Mouse (Mus musculus) forebrain, embryonic 12.5 days (tissue): ENCODE results near the gene Atcay. TPM values are rescaled to one million over a fixed set of nuclear protein-coding genes. Genes with fewer than 3 reads are reported as not detected.

ENCODE experiments used
- ATAC-seq: fragments of 200-750 bp; cut with Nextera tagmentation; 2 replicates; pipeline ENCODE4 v1.8.0; 2017; ENCODE audit warnings: moderate TSS enrichment; ENCODE audit not compliant: low FRiP score
- H3K27ac ChIP-seq: fragments of 300-500 bp; sonication (generic); 2 replicates; pipeline ENCODE4 v1.5.1; 2016; ENCODE audit warnings: mild to moderate bottlenecking
- H3K27me3 ChIP-seq: fragments of 300-500 bp; sonication (generic); 2 replicates; pipeline ENCODE4 v1.6.1; 2016; ENCODE audit warnings: mild to moderate bottlenecking
- H3K36me3 ChIP-seq: fragments of 300-500 bp; sonication (generic); replicated peaks from 2 replicates; pipeline ENCODE4 v1.6.1; 2016; ENCODE audit warnings: mild to moderate bottlenecking
- H3K4me1 ChIP-seq: fragments of 300-500 bp; sonication (generic); 2 replicates; pipeline ENCODE4 v1.6.1; 2016
- H3K4me2 ChIP-seq: fragments of 300-500 bp; sonication (generic); 2 replicates; pipeline ENCODE4 v1.6.1; 2016; ENCODE audit warnings: mild to moderate bottlenecking, moderate library complexity
- H3K4me3 ChIP-seq: fragments of 300-500 bp; sonication (generic); replicated peaks from 2 replicates; pipeline ENCODE4 v1.5.1; 2016; ENCODE audit warnings: mild to moderate bottlenecking
- H3K9ac ChIP-seq: fragments of 300-500 bp; sonication (generic); 2 replicates; pipeline ENCODE4 v1.6.1; 2016; ENCODE audit warnings: mild to moderate bottlenecking
- H3K9me3 ChIP-seq: fragments of 300-500 bp; sonication (generic); 2 replicates; pipeline ENCODE4 v1.6.1; 2016
- WGBS: fragments of 180-500 bp; shearing (Covaris S2); methylation state at CpG from one replicate; pipeline ENCODE4 v1.1.7; 2016; 5-methylcytosine and 5-hydroxymethylcytosine counted together
- polyA plus RNA-seq: library from polyadenylated mRNA; unstranded; fragments of >200 nt; fragmentation: Nextera tagmentation; extraction: Ambion mirVana; gene quantifications from 2 replicates; pipeline ENCODE4 v1.2.1, GENCODE M21; 2016

Atcay gene
- polyA plus RNA-seq, 1 experiment from 2014 or later = 31.8 TPM

- Histone ChIP-seq H3K4me3 (no peak overlapping the region), H3K4me1 (no peaks in the 10 kb centered on the region), H3K9me3 (peaks cover 14% of the 10 kb centered on the region), H3K4me2 (no peak overlapping the region), H3K27ac (no peak overlapping the region), H3K36me3 (peaks cover 76% of the 10 kb centered on the region), H3K9ac (no peak overlapping the region), H3K27me3 (0 out of 2 replicates have a peak, but pooled peaks cover 5% of the 10 kb centered on the region)
- WGBS = 95% methylated on average over 5 of the region's 5 CpGs
- no peak for ATAC-seq
These were observed 20.5 kb downstream of the Atcay start for GRCm38 (mm10) chr10:81210154-81210553.

DNA sequence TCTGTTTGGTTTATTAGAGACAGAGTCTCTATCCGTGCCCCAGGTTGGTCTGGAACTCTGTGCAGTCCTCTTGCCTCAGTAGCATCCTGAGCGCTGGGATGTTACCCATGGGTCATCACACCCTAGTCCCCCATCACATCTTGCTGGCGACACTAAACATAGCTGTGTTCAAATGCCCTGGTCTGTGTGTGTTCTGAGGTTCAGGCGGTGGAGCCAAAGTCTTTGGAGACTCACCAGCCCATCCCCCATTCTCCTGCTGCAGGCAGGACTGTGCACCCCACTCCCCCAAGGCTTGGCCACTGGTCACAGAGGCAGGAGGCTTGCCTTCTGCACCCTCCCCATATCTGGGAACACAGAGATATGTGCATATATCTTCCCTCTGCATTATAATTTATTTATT is 26.5 kb downstream of the Atcay start:
- 71% methylated on average over 4 of the region's 4 CpGs for WGBS
- no peak overlapping the region for H3K4me3 ChIP-seq
- peaks cover 20% of the 10 kb centered on the region for H3K36me3 ChIP-seq
- peaks cover 17% of the 10 kb centered on the region for H3K27me3 ChIP-seq
- H3K4me2 ChIP-seq = no peak overlapping the region
- H3K4me1 ChIP-seq = no peaks in the 10 kb centered on the region
- no peaks in the 10 kb centered on the region for H3K9me3 ChIP-seq
- H3K9ac ChIP-seq = no peak overlapping the region
- 0 out of 2 replicates have a peak, but pooled peaks have one; percentile 21 for ATAC-seq
- H3K27ac ChIP-seq = no peak overlapping the region

GRCm38 (mm10) chr10:81202978-81203720 is 27.5 kb downstream of the Atcay start:
- no peak for ATAC-seq
- Histone ChIP-seq H3K36me3 (peaks cover 12% of the 10 kb centered on the region), H3K4me1 (no peaks in the 10 kb centered on the region), H3K4me3 (no peak overlapping the region), H3K27me3 (peaks cover 20% of the 10 kb centered on the region), H3K9ac (no peak overlapping the region), H3K27ac (no peak overlapping the region), H3K9me3 (no peaks in the 10 kb centered on the region), H3K4me2 (no peak overlapping the region)
- WGBS = 77% methylated on average over 8 of the region's 8 CpGs

DNA sequence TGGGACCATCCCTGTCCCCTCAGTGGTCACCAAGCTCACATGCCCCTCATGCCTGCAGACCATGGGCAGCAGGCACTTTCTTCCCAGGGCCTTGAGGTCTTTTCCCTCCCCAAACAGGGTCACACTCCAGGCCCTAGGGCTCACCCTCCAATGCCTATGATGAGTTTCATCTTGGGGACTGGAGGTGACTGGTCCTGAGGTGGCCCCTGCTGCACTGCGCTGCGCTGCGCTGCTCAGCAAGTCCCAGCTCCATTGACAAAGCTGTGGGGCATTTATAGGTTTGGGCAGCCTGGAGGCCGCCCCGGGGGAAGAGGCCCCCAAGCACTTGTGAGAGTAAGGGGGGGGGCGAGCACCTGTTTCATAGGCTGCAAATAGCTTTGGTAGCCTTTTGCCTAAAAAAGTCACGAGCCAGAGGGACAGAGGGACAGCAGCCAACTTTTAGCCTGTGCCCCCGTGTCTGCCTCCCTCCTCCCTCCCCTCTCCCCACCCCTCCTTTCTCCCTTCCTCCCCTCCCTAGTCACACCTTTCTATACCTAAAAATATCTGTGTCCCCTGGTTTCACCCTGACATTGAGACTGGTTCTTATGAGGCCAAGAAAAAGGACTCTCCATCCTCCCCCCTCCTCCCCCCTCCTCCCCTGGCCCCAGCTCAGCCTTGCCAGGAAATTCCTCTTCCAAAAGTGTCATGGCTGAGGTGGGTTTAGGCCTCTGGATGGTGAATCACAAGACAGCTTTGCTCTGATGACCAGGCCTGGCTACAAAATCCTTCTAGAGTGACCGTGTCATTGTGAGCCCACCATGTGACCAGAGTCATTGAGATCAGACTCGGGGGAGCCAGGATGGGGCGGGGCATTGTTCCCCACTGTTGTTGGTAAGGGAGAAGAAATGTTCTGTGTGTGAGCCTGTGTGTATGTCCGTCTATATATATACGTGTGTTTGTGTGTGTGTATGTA is 28.6 kb downstream of the Atcay start, which contains the start of gene Nmrk2:
Gene Nmrk2 (minus strand): TSS at position 245 of the 952 bp plus-strand sequence.
- Histone ChIP-seq H3K27me3 (peaks cover 22% of the 10 kb centered on the region), H3K4me3 (no peak within 1 kb of the TSS), H3K27ac (no peak within 1 kb of the TSS), H3K36me3 (peaks cover 6% of the 10 kb centered on the region), H3K4me1 (no peaks in the 10 kb centered on the region), H3K4me2 (no peak within 1 kb of the TSS), H3K9ac (no peak within 1 kb of the TSS), H3K9me3 (no peaks in the 10 kb centered on the region)
- WGBS = 62% methylated on average over 13 of the region's 13 CpGs
- no peak for ATAC-seq

- Histone ChIP-seq H3K9me3 (no peaks in the 10 kb centered on the region), H3K27ac (no peak overlapping the region), H3K4me2 (no peak overlapping the region), H3K4me3 (no peak overlapping the region), H3K27me3 (peaks cover 35% of the 10 kb centered on the region), H3K4me1 (no peaks in the 10 kb centered on the region), H3K36me3 (no peaks in the 10 kb centered on the region), H3K9ac (no peak overlapping the region)
- ATAC-seq = no peak
- WGBS = 77% methylated on average over 20 of the region's 20 CpGs
These were observed 29.9 kb downstream of the Atcay start for GRCm38 (mm10) chr10:81200605-81201287.

DNA sequence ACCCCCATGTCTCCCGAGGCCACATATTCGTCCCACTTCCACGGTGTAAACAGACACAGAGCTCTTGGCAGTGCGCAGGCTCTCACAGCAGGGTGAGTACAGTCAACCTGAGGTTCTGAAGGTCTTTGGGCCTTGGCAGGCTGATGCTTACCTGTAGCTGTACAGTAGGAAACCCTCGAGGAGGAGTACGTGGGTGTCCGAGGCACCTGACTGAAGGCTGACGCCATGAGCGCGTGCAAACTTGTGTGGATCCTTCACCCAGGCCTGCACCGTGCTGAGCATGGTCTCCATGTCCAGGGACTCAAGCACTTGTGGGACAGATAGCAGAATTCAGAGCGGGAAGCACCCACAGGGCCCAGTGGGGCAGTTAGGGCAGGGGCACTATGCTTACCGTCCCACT is 30.5 kb downstream of the Atcay start:
- H3K9me3 ChIP-seq = no peaks in the 10 kb centered on the region
- no peak overlapping the region for H3K27ac ChIP-seq
- WGBS = 90% methylated on average over 13 of the region's 13 CpGs
- peaks cover 41% of the 10 kb centered on the region for H3K27me3 ChIP-seq
- ATAC-seq = no peak
- H3K4me3 ChIP-seq = no peak overlapping the region
- no peak overlapping the region for H3K4me2 ChIP-seq
- no peaks in the 10 kb centered on the region for H3K4me1 ChIP-seq
- no peak overlapping the region for H3K9ac ChIP-seq
- H3K36me3 ChIP-seq = no peaks in the 10 kb centered on the region

DNA sequence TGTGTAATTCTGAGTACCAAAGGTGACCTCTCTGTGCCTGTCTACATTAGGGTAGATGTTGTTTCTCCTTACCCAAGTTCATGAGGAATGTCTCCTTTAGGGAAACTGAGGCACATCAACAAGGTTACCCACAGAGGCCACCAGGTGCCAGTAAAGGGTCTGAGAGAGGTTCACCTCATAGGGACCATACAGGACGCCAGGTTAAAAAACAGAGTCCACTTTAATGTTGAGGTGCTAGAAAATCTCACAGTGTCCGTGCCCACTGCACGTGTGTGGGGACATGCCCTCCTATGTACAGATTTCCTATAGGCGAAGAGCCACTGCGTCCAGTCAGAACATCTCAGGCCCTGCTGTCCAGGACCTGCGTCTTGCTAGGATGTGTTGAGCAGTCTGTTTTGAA is 31.6 kb downstream of the Atcay start:
- no peak for ATAC-seq
- Histone ChIP-seq H3K4me3 (no peak overlapping the region), H3K4me1 (peaks cover 7% of the 10 kb centered on the region), H3K9ac (no peak overlapping the region), H3K4me2 (no peak overlapping the region), H3K27me3 (peaks cover 53% of the 10 kb centered on the region), H3K27ac (no peak overlapping the region), H3K36me3 (no peaks in the 10 kb centered on the region), H3K9me3 (no peaks in the 10 kb centered on the region)
- 82% methylated on average over 6 of the region's 6 CpGs for WGBS

DNA sequence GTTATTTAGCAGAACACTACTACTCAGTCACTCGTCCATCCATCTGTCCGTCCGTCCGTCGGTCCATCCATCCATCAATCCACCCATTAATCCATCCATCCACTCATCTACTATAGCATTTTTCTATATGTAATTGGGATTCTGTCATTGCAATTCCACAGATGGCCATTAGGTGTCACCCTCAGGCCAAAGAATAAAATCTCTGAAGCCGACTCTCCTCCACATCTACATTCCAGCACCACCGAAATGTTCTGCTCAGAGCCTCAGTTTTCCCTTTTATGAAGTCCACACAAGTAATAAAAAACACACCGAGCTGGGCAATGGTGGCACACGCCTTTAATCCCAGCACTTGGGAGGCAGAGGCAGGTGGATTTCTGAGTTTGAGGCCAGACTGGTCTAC is 32.4 kb downstream of the Atcay start:
- WGBS = 4% methylated on average over 9 of the region's 9 CpGs
- Histone ChIP-seq H3K27ac (no peak overlapping the region), H3K4me2 (no peak overlapping the region), H3K4me1 (peaks cover 12% of the 10 kb centered on the region), H3K27me3 (peaks cover 60% of the 10 kb centered on the region), H3K9ac (no peak overlapping the region), H3K9me3 (no peaks in the 10 kb centered on the region), H3K36me3 (no peaks in the 10 kb centered on the region), H3K4me3 (no peak overlapping the region)
- ATAC-seq = no peak

GRCm38 (mm10) chr10:81197305-81197704 is 33.3 kb downstream of the Atcay start:
- ATAC-seq = no peak
- H3K27ac ChIP-seq = no peak overlapping the region
- peaks cover 66% of the 10 kb centered on the region for H3K27me3 ChIP-seq
- H3K9ac ChIP-seq = no peak overlapping the region
- no peaks in the 10 kb centered on the region for H3K36me3 ChIP-seq
- peaks cover 18% of the 10 kb centered on the region for H3K4me1 ChIP-seq
- no peaks in the 10 kb centered on the region for H3K9me3 ChIP-seq
- WGBS = 62% methylated on average over 6 of the region's 6 CpGs
- no peak overlapping the region for H3K4me3 ChIP-seq
- no peak overlapping the region for H3K4me2 ChIP-seq

- Histone ChIP-seq H3K27me3 (peaks cover 66% of the 10 kb centered on the region), H3K4me3 (no peak overlapping the region), H3K4me1 (peaks cover 24% of the 10 kb centered on the region), H3K36me3 (no peaks in the 10 kb centered on the region), H3K4me2 (no peak overlapping the region), H3K9ac (no peak overlapping the region; the same call in 1 of the 2 replicates), H3K9me3 (no peaks in the 10 kb centered on the region), H3K27ac (no peak overlapping the region)
- ATAC-seq = no peak
- WGBS = 65% methylated on average over 11 of the region's 11 CpGs
These were observed 34.1 kb downstream of the Atcay start for GRCm38 (mm10) chr10:81196470-81197065.

DNA sequence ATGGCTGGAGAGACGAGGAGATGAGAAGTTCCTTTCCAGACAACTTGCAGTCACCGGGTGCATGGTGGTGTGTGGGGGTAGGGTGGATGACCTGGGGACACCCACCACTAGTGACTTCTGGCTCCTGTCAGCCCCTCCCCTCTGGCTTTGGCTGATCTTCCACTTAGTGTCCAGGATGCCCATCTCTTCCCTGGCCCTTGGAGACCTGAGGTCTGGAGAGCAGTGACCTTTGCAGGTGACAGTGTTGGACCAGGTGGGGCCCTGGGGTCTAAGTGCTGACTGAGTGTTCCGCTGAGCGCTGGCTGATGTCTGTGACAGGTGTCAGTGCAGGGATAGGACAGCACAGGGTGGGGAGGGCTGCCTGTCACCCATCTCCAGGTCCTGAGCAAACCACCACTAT is 35.3 kb downstream of the Atcay start:
- ATAC-seq = no peak
- Histone ChIP-seq H3K4me3 (no peak overlapping the region), H3K27me3 (peaks cover 64% of the 10 kb centered on the region), H3K36me3 (peaks cover 7% of the 10 kb centered on the region), H3K27ac (no peak overlapping the region), H3K4me1 (peaks cover 24% of the 10 kb centered on the region), H3K9me3 (no peaks in the 10 kb centered on the region), H3K4me2 (no peak overlapping the region), H3K9ac (no peak overlapping the region)
- WGBS = 80% methylated on average over 4 of the region's 4 CpGs
